Mouse (Mus musculus): Measurements from ENCODE around the gene Plcl2. TPM values are rescaled to one million over a fixed set of nuclear protein-coding genes. Genes with fewer than 3 reads are reported as not detected.
A peak's percentile ranks its signal among the peaks of the same experiment; 100 is the strongest.
"Not testable (repeated sequence)": the region's sequence is repeated elsewhere in the genome, so short reads cannot be mapped to it uniquely, and the experiment has no call there.

The Plcl2 gene
- polyA plus RNA-seq, 1 experiment from 2014 or later: 2.4 TPM

DNA sequence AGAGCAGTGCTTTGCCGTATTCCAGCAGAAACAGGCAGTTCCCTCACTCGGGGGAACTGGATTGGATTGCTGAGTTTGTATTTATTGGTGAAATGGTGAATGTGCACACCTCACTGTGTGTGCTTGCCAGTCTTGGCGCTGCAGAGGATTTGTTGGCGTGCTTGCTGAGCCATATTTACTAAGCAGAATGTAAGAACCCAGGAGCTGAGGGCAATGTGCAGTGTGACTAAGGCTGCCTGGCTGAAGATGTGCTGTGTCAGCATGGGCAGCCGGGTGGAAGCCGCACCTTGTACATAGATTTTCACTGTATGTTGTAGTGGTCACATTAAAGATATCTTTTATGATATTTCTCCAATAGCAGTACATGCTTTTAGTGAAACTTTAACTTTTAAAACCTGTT, 178.9 kb downstream of the Plcl2 start:
- Histone ChIP-seq H3K27me3 (replicated peaks) (no peaks in the 10 kb centered on the region), H3K9ac (no peak overlapping the region), H3K4me2 (no peak overlapping the region), H3K9me3 (replicated peaks) (no peaks in the 10 kb centered on the region), H3K27ac (no peak overlapping the region), H3K4me3 (no peak overlapping the region), H3K36me3 (no peaks in the 10 kb centered on the region), H3K4me1 (no peaks in the 10 kb centered on the region)
- ATAC-seq: no peak
- 79% methylated on average over 6 of the region's 6 CpGs for WGBS (ENCODE audit: insufficient replicate concordance)

DNA sequence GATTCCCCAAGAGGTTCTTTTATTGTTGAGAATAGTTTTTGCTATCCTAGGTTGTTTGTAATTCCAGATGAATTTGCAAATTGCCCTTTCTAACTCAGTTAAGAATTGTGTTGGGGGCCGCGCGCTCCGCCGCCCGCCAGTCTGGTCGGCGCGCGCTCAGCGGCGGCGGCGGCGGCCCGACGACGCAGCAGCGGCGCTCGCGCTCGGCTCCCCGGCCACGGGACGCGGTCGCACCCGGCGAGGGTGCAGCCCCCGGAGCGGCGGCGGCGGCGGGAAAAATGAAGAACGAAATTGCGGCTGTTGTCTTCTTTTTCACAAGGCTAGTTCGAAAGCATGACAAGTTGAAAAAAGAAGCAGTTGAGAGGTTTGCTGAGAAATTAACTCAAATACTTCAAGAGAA, 189.2 kb downstream of the Plcl2 start:
- not testable (repeated sequence) for H3K4me3 ChIP-seq; H3K36me3 ChIP-seq; H3K9me3 ChIP-seq (replicated peaks); H3K4me1 ChIP-seq; H3K4me2 ChIP-seq; H3K9ac ChIP-seq; H3K27ac ChIP-seq; ATAC-seq
- H3K27me3 ChIP-seq (replicated peaks): peaks cover 23% of the 10 kb centered on the region
- WGBS (ENCODE audit: insufficient replicate concordance): 2% methylated on average over 39 of the region's 39 CpGs

DNA sequence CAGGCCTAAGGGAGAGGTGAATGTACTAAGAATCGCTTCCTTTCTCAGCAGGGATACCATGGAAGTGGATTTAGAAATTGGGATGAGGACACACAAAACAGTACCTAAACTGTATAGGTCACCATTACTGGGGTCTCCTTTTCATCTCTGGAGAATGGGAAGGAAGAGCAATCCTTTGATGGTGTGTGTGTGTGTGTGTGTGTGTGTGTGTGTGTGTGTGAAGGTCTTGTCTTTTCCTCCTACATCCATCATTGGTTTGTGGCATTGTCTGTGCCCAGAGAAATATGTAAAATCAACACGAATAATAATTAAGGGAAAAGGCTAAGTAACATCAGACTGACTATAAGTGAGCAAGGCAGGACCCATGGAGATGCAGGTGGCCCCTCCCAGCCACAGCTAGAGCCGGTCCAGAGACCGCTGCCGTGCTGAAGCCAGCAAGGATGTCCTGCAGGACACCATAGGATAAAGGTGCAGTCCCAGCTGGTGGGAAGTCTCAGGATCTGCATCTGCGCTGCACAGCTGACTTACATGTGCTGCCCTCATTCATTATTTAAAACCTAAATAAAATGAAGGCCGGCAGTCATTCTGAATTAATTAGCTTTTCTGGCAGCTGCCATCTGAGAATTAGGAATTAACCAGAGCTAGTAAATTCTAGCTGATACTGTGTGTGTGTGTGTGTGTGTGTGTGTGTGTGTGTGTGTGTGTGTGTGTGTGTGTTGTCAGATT, 201.5 kb downstream of the Plcl2 start:
- Histone ChIP-seq H3K36me3 (no peaks in the 10 kb centered on the region), H3K27ac (no peak overlapping the region), H3K27me3 (replicated peaks) (no peaks in the 10 kb centered on the region), H3K4me1 (no peaks in the 10 kb centered on the region), H3K4me2 (no peak overlapping the region), H3K4me3 (no peak overlapping the region), H3K9me3 (replicated peaks) (no peaks in the 10 kb centered on the region), H3K9ac (no peak overlapping the region)
- 76% methylated on average over 7 of the region's 7 CpGs for WGBS (ENCODE audit: insufficient replicate concordance)
- ATAC-seq: no peak

DNA sequence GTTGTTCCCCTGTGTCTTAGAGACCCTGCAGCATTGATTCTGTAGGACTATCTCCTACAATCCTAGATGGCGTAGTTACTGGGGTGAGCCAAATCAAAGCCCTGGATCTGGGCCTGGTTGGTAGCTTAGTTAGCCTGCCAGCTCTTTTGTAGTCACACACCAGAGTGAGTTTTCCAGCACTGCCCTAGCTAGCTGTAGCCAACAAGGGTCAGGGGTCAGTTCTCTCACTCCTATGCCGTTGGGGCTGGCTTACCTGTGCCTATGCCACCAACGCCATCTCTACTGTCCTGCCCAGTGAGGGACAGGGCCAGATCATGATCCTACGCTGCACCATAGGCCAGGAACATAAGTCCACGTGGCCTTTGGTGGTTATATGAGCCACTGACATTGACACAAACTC, 208.4 kb downstream of the Plcl2 start:
- no peak overlapping the region for H3K9ac ChIP-seq

DNA sequence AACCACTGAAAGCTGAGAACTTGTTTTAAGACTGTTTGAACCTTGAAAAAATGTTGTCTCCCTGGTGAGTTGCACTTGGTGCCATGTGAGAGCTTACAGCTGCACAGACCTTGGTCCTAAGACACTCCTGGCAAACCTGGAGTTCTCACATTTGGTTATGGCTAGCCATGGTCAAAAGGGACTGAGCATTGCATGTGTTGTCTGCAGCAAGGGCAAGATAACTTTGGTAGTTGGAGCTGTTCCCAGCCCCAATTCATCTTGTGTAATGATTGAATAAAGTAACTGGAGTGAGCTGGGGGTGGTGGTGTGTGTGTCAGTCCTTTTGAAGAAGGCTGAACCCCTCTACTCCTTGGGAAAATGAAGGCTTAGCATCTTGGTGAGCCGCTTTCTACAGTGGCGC, 215.2 kb downstream of the Plcl2 start:
- Histone ChIP-seq H3K36me3 (no peaks in the 10 kb centered on the region), H3K9ac (no peak overlapping the region), H3K4me2 (no peak overlapping the region), H3K9me3 (replicated peaks) (no peaks in the 10 kb centered on the region), H3K4me3 (no peak overlapping the region), H3K27ac (no peak overlapping the region), H3K4me1 (no peaks in the 10 kb centered on the region), H3K27me3 (replicated peaks) (no peaks in the 10 kb centered on the region)
- ATAC-seq: no peak
- 75% methylated on average over 2 of the region's 2 CpGs for WGBS (ENCODE audit: insufficient replicate concordance)

More for the DNA sequence above, 208.4 kb downstream of the Plcl2 start:
- no peaks in the 10 kb centered on the region for H3K4me1 ChIP-seq
- H3K4me3 ChIP-seq: no peak overlapping the region
- 59% methylated on average over 5 of the region's 5 CpGs for WGBS (ENCODE audit: insufficient replicate concordance)
- no peak overlapping the region for H3K4me2 ChIP-seq
- H3K27ac ChIP-seq: no peak overlapping the region
- H3K27me3 ChIP-seq (replicated peaks): no peaks in the 10 kb centered on the region
- H3K36me3 ChIP-seq: no peaks in the 10 kb centered on the region
- ATAC-seq: no peak
- no peaks in the 10 kb centered on the region for H3K9me3 ChIP-seq (replicated peaks)

DNA sequence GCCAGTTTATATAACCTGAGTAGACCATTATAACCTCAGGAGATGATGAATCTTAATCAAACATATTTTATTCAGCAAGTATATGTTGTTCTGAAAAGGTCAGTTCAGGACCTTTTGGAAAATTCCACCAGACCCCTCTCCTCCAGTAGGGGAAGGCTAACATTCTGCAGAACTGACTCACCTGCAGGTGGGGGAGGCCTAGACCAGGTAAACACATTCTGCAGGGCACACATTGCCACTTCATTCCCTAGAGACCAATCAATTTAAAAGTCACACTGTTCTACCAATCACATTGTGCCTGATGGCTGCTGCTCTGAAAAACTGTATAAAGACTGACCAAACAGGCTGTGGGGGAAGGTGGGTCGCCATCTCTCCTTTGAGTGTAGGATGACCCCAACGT, 217.1 kb downstream of the Plcl2 start:
- ATAC-seq: no peak
- Histone ChIP-seq H3K9ac (no peak overlapping the region), H3K4me1 (no peaks in the 10 kb centered on the region), H3K9me3 (replicated peaks) (no peaks in the 10 kb centered on the region), H3K27ac (no peak overlapping the region), H3K27me3 (replicated peaks) (no peaks in the 10 kb centered on the region), H3K36me3 (no peaks in the 10 kb centered on the region), H3K4me3 (no peak overlapping the region), H3K4me2 (no peak overlapping the region)
- WGBS (ENCODE audit: insufficient replicate concordance): 62% methylated on average over 2 of the region's 2 CpGs

DNA sequence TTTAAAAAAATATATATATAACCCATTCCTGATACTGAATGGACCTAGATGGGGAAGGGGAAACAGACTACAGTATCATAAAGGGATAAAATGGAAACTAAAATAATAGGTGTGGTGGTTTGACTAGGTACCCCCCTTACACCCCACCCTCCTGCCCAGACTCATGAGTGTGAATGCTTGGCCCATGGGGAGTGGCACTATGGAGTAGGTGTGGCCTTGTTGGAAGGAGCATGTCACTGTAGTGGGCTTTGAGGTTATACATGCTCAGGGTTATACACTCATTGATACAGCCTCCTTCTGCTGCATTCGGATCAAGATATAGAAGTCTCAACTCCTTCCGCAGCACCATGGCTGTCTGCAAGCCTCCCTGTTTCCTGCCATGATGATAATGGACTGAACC, 219.8 kb downstream of the Plcl2 start:
- no peak overlapping the region for H3K9ac ChIP-seq
- H3K4me2 ChIP-seq: no peak overlapping the region
- H3K36me3 ChIP-seq: no peaks in the 10 kb centered on the region
- H3K27me3 ChIP-seq (replicated peaks): no peaks in the 10 kb centered on the region
- H3K9me3 ChIP-seq (replicated peaks): no peaks in the 10 kb centered on the region
- no peaks in the 10 kb centered on the region for H3K4me1 ChIP-seq
- WGBS (ENCODE audit: insufficient replicate concordance): 46% methylated on average over 2 of the region's 2 CpGs
- no peak for ATAC-seq
- no peak overlapping the region for H3K27ac ChIP-seq
- H3K4me3 ChIP-seq: no peak overlapping the region

DNA sequence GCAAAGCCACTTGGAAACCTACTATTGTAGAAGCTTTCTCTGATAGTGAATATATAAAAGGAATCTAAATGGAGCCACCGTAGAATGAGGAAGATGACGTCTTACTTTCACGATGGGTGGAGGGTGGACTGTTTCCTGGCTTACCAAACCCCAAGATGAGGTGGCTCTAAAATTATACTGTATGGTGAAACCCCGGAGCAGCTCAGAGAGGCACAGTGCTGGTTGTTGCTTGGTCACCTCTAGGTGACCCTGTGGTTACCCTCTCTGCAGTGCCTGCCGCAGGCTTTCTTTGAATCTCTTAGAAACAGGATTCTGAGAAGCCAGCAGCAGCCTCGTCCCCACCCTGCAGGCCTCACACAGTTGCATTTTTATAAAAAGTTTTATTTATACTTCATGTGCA, 220.4 kb downstream of the Plcl2 start:
- Histone ChIP-seq H3K4me3 (no peak overlapping the region), H3K27me3 (replicated peaks) (no peaks in the 10 kb centered on the region), H3K27ac (no peak overlapping the region), H3K36me3 (no peaks in the 10 kb centered on the region), H3K4me1 (no peaks in the 10 kb centered on the region), H3K9me3 (replicated peaks) (no peaks in the 10 kb centered on the region), H3K9ac (no peak overlapping the region), H3K4me2 (no peak overlapping the region)
- 32% methylated on average over 6 of the region's 6 CpGs for WGBS (ENCODE audit: insufficient replicate concordance)
- ATAC-seq: 0 out of 2 replicates have a peak, but pooled peaks have one; percentile 40

DNA sequence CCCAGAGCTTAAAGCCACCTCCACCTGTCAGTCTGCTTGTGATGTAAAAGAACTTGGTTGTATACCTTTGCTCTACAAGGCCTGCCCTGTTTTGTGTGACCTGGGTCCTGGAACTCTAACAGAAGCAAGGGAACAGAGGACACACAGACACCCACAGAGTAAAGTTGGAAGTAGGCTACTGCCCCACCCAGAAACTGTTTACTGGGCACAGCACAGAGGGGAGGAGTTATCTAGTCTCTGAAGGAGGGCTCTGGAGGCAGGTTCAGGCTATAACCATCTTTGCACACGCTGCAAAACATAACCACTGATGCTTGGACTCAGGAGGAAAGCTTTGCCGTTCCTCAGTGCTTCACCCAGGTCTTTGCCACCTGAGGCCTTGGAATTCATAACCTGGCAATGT, 221.7 kb downstream of the Plcl2 start:
- no peak overlapping the region for H3K4me2 ChIP-seq
- ATAC-seq: no peak
- WGBS (ENCODE audit: insufficient replicate concordance): 62% methylated on average over 2 of the region's 2 CpGs

DNA sequence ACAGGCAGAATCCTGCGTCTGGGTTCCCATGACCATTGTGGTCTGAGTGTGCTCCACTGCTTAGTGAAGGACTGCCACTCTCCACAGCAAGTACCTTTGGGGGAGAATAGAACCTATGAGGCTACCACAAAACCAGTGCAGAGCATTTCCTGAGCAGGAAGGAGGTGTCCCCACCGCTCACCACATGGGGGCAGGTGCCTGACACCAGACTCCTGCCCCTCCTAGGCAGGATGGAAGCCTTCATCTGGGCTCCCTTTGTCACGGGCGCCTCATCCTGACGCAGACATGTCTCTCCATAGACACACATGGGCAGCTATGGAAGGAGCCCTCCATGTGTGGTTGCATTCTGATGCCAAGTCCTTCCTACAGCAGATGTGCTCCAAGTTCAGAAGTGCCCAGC, 222.7 kb downstream of the Plcl2 start:
- Histone ChIP-seq H3K9ac (no peak overlapping the region), H3K36me3 (0 out of 2 replicates have a peak, but pooled peaks cover 5% of the 10 kb centered on the region), H3K4me2 (no peak overlapping the region), H3K27ac (no peak overlapping the region), H3K27me3 (replicated peaks) (no peaks in the 10 kb centered on the region), H3K4me3 (no peak overlapping the region), H3K9me3 (replicated peaks) (no peaks in the 10 kb centered on the region), H3K4me1 (peaks cover 14% of the 10 kb centered on the region; the same call in 1 of the 2 replicates)
- WGBS (ENCODE audit: insufficient replicate concordance): 61% methylated on average over 5 of the region's 5 CpGs
- no peak for ATAC-seq

More for the DNA sequence above, 221.7 kb downstream of the Plcl2 start:
- H3K9me3 ChIP-seq (replicated peaks): no peaks in the 10 kb centered on the region
- H3K27ac ChIP-seq: no peak overlapping the region
- 0 out of 2 replicates have a peak, but pooled peaks cover 5% of the 10 kb centered on the region for H3K36me3 ChIP-seq
- no peaks in the 10 kb centered on the region for H3K27me3 ChIP-seq (replicated peaks)
- peaks cover 9% of the 10 kb centered on the region; the same call in 1 of the 2 replicates for H3K4me1 ChIP-seq
- no peak overlapping the region for H3K4me3 ChIP-seq
- no peak overlapping the region for H3K9ac ChIP-seq

DNA sequence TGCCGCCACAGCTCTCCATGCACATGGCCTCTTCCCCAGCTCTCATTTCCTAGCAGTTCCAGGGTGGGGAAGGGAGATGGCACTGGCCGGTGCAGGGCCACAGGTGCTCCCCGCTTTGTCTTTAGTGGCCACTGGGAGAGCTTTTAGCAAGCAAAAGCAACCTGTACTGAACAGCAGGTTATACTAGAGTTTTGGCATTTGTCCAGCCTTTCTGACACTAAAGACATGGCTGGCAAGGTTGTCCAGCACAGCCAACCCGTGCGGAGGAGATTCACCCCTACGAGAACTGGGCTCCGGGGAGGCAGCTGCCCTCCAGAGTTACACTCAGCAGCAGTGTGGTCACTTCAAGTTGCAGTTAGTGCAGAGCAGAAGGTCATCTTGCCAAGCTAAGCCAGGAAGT, 224.2 kb downstream of the Plcl2 start:
- Histone ChIP-seq H3K9me3 (replicated peaks) (no peaks in the 10 kb centered on the region), H3K9ac (no peak overlapping the region), H3K36me3 (0 out of 2 replicates have a peak, but pooled peaks cover 5% of the 10 kb centered on the region), H3K27me3 (replicated peaks) (no peaks in the 10 kb centered on the region), H3K4me1 (peaks cover 21% of the 10 kb centered on the region), H3K27ac (no peak overlapping the region), H3K4me3 (no peak overlapping the region), H3K4me2 (no peak overlapping the region)
- WGBS (ENCODE audit: insufficient replicate concordance): 84% methylated on average over 7 of the region's 7 CpGs
- ATAC-seq: no peak

DNA sequence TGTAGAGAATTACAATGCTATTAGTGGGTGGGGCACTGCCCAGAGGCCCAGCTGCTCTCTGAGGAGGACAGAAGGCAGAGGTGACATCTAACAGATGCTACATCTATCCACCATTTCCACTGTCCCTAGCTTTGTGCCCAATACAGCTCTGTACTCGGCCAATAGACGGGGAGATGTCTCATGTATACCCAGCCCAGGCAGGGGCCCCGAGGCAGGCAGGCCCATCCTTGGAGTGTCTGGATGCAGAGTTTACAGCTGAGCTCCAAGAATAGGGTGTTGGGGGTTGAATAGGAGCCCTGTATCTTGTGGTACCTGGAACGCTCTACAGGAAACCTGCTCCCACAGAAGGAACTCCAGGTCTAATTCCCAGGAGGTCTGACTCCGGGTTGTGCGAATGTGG, 225.6 kb downstream of the Plcl2 start:
- H3K9ac ChIP-seq: no peak overlapping the region
- H3K36me3 ChIP-seq: 0 out of 2 replicates have a peak, but pooled peaks cover 5% of the 10 kb centered on the region
- WGBS (ENCODE audit: insufficient replicate concordance): 67% methylated on average over 6 of the region's 6 CpGs
- H3K9me3 ChIP-seq (replicated peaks): no peaks in the 10 kb centered on the region
- H3K4me2 ChIP-seq: no peak overlapping the region
- H3K4me1 ChIP-seq: peaks cover 21% of the 10 kb centered on the region
- H3K27me3 ChIP-seq (replicated peaks): no peaks in the 10 kb centered on the region
- H3K27ac ChIP-seq: no peak overlapping the region
- no peak for ATAC-seq
- no peak overlapping the region for H3K4me3 ChIP-seq
